Mouse (Mus musculus): ENCODE results near the gene Ankmy1. TPM values are rescaled to one million over a fixed set of nuclear protein-coding genes. Genes with fewer than 3 reads are reported as not detected.

Gene Ankmy1
- polyA plus RNA-seq, 1 experiment from 2014 or later = 0.68 TPM

GRCm38 (mm10) chr1:92909068-92909467 is 6.4 kb upstream of the Ankmy1 start:
- DNase-seq (ENCODE audit: low spot score) (peak; percentile 47), ATAC-seq (ENCODE audit: low read depth) (no peak)
- WGBS = 73% methylated on average over 4 of the region's 4 CpGs

GRCm38 (mm10) chr1:92908664-92909063 is 6.0 kb upstream of the Ankmy1 start:
- Histone ChIP-seq H3K9me3 (ENCODE audit: control insufficient read depth, low read length) (no peaks in the 10 kb centered on the region), H3K4me2 (ENCODE audit: low read depth, low read length) (no peak overlapping the region), H3K4me1 (ENCODE audit: control insufficient read depth, insufficient read depth, low read length) (peaks cover 24% of the 10 kb centered on the region), H3K27me3 (replicated peaks; ENCODE audit: control insufficient read depth, insufficient read depth, low read length) (no peaks in the 10 kb centered on the region), H3K9ac (ENCODE audit: low read depth, low read length) (no peak overlapping the region), H3K27ac (replicated peaks; ENCODE audit: low read depth, low read length) (no peak overlapping the region), H3K4me3 (ENCODE audit: low read depth, low read length) (no peak overlapping the region), H3K36me3 (ENCODE audit: control insufficient read depth, insufficient read depth, low read length) (no peaks in the 10 kb centered on the region)
- WGBS = 91% methylated on average over 3 of the region's 3 CpGs
- DNase-seq (ENCODE audit: low spot score) (no peak), ATAC-seq (ENCODE audit: low read depth) (no peak)

More at GRCm38 (mm10) chr1:92909068-92909467, 6.4 kb upstream of the Ankmy1 start:
- H3K9me3 ChIP-seq (ENCODE audit: control insufficient read depth, low read length) = no peaks in the 10 kb centered on the region
- H3K27ac ChIP-seq (replicated peaks; ENCODE audit: low read depth, low read length) = no peak overlapping the region
- H3K36me3 ChIP-seq (ENCODE audit: control insufficient read depth, insufficient read depth, low read length) = peaks cover under 1% of the 10 kb centered on the region; the same call in 1 of the 2 replicates
- no peak overlapping the region for H3K4me2 ChIP-seq (ENCODE audit: low read depth, low read length)
- H3K9ac ChIP-seq (ENCODE audit: low read depth, low read length) = no peak overlapping the region
- no peaks in the 10 kb centered on the region for H3K27me3 ChIP-seq (replicated peaks; ENCODE audit: control insufficient read depth, insufficient read depth, low read length)
- no peak overlapping the region for H3K4me3 ChIP-seq (ENCODE audit: low read depth, low read length)
- H3K4me1 ChIP-seq (ENCODE audit: control insufficient read depth, insufficient read depth, low read length) = peaks cover 24% of the 10 kb centered on the region

GRCm38 (mm10) chr1:92907632-92908360 is 5.1 kb upstream of the Ankmy1 start:
- Histone ChIP-seq H3K9me3 (ENCODE audit: control insufficient read depth, low read length) (no peaks in the 10 kb centered on the region), H3K4me3 (ENCODE audit: low read depth, low read length) (peak overlapping the region; percentile 87), H3K4me2 (ENCODE audit: low read depth, low read length) (peak overlapping the region; percentile 76), H3K27ac (replicated peaks; ENCODE audit: low read depth, low read length) (peak overlapping the region; percentile 89), H3K36me3 (ENCODE audit: control insufficient read depth, insufficient read depth, low read length) (no peaks in the 10 kb centered on the region), H3K4me1 (ENCODE audit: control insufficient read depth, insufficient read depth, low read length) (peaks cover 21% of the 10 kb centered on the region), H3K9ac (ENCODE audit: low read depth, low read length) (peak overlapping the region; percentile 75), H3K27me3 (replicated peaks; ENCODE audit: control insufficient read depth, insufficient read depth, low read length) (no peaks in the 10 kb centered on the region)
- 50% methylated on average over 20 of the region's 20 CpGs for WGBS
- ATAC-seq (ENCODE audit: low read depth) = no peak
- no peak for DNase-seq (ENCODE audit: low spot score)

- peak; percentile 90 for ATAC-seq (ENCODE audit: low read depth)
- WGBS = 1% methylated on average over 39 of the region's 81 CpGs
Observed at GRCm38 (mm10) chr1:92906779-92907631, 4.3 kb upstream of the Ankmy1 start, which contains the start of gene Dusp28. Gene Dusp28, plus strand, starts transcription at chr1:92906981.

GRCm38 (mm10) chr1:92905703-92906310 is 3.1 kb upstream of the Ankmy1 start:
- DNase-seq (ENCODE audit: low spot score) = no peak
- H3K27ac ChIP-seq (replicated peaks; ENCODE audit: low read depth, low read length) = no peak overlapping the region
- WGBS = 82% methylated on average over 2 of the region's 2 CpGs

More at GRCm38 (mm10) chr1:92906779-92907631, 4.3 kb upstream of the Ankmy1 start, which contains the start of gene Dusp28:
- peak within 1 kb of the TSS; percentile 87 for H3K4me3 ChIP-seq (ENCODE audit: low read depth, low read length)
- peak within 1 kb of the TSS; percentile 75 for H3K9ac ChIP-seq (ENCODE audit: low read depth, low read length)
- no peaks in the 10 kb centered on the region for H3K36me3 ChIP-seq (ENCODE audit: control insufficient read depth, insufficient read depth, low read length)
- peaks cover 13% of the 10 kb centered on the region for H3K4me1 ChIP-seq (ENCODE audit: control insufficient read depth, insufficient read depth, low read length)
- H3K4me2 ChIP-seq (ENCODE audit: low read depth, low read length) = peak within 1 kb of the TSS; percentile 76
- H3K9me3 ChIP-seq (ENCODE audit: control insufficient read depth, low read length) = no peaks in the 10 kb centered on the region
- peak; percentile 94 for DNase-seq (ENCODE audit: low spot score)
- peak within 1 kb of the TSS; percentile 89 for H3K27ac ChIP-seq (replicated peaks; ENCODE audit: low read depth, low read length)
- no peaks in the 10 kb centered on the region for H3K27me3 ChIP-seq (replicated peaks; ENCODE audit: control insufficient read depth, insufficient read depth, low read length)

GRCm38 (mm10) chr1:92903627-92904026 is 921 bp upstream of the Ankmy1 start:
- Histone ChIP-seq H3K4me3 (ENCODE audit: low read depth, low read length) (no peak overlapping the region), H3K9me3 (ENCODE audit: control insufficient read depth, low read length) (no peaks in the 10 kb centered on the region), H3K27ac (replicated peaks; ENCODE audit: low read depth, low read length) (no peak overlapping the region), H3K27me3 (replicated peaks; ENCODE audit: control insufficient read depth, insufficient read depth, low read length) (no peaks in the 10 kb centered on the region), H3K36me3 (ENCODE audit: control insufficient read depth, insufficient read depth, low read length) (no peaks in the 10 kb centered on the region), H3K4me2 (ENCODE audit: low read depth, low read length) (no peak overlapping the region), H3K9ac (ENCODE audit: low read depth, low read length) (no peak overlapping the region), H3K4me1 (ENCODE audit: control insufficient read depth, insufficient read depth, low read length) (peaks cover 5% of the 10 kb centered on the region; the same call in 1 of the 2 replicates)
- ATAC-seq (ENCODE audit: low read depth) = no peak
- DNase-seq (ENCODE audit: low spot score) = no peak
- WGBS = 70% methylated on average over 4 of the region's 4 CpGs

More at GRCm38 (mm10) chr1:92905703-92906310, 3.1 kb upstream of the Ankmy1 start:
- Histone ChIP-seq H3K27me3 (replicated peaks; ENCODE audit: control insufficient read depth, insufficient read depth, low read length) (no peaks in the 10 kb centered on the region), H3K9me3 (ENCODE audit: control insufficient read depth, low read length) (no peaks in the 10 kb centered on the region), H3K36me3 (ENCODE audit: control insufficient read depth, insufficient read depth, low read length) (no peaks in the 10 kb centered on the region), H3K9ac (ENCODE audit: low read depth, low read length) (no peak overlapping the region), H3K4me1 (ENCODE audit: control insufficient read depth, insufficient read depth, low read length) (peaks cover 12% of the 10 kb centered on the region), H3K4me2 (ENCODE audit: low read depth, low read length) (no peak overlapping the region), H3K4me3 (ENCODE audit: low read depth, low read length) (no peak overlapping the region)
- ATAC-seq (ENCODE audit: low read depth) = no peak

GRCm38 (mm10) chr1:92895089-92895488 is 7.6 kb downstream of the Ankmy1 start:
- ATAC-seq (ENCODE audit: low read depth) (peak; percentile 89), DNase-seq (ENCODE audit: low spot score) (peak; percentile 85)
- no peaks in the 10 kb centered on the region for H3K4me1 ChIP-seq (ENCODE audit: control insufficient read depth, insufficient read depth, low read length)
- no peak overlapping the region for H3K9ac ChIP-seq (ENCODE audit: low read depth, low read length)
- H3K4me2 ChIP-seq (ENCODE audit: low read depth, low read length) = no peak overlapping the region
- no peaks in the 10 kb centered on the region for H3K36me3 ChIP-seq (ENCODE audit: control insufficient read depth, insufficient read depth, low read length)
- no peak overlapping the region for H3K27ac ChIP-seq (replicated peaks; ENCODE audit: low read depth, low read length)
- H3K27me3 ChIP-seq (replicated peaks; ENCODE audit: control insufficient read depth, insufficient read depth, low read length) = no peaks in the 10 kb centered on the region
- no peak overlapping the region for H3K4me3 ChIP-seq (ENCODE audit: low read depth, low read length)
- no peaks in the 10 kb centered on the region for H3K9me3 ChIP-seq (ENCODE audit: control insufficient read depth, low read length)
- 12% methylated on average over 3 of the region's 3 CpGs for WGBS

- 68% methylated on average over 3 of the region's 3 CpGs for WGBS
- Histone ChIP-seq H3K9me3 (ENCODE audit: control insufficient read depth, low read length) (no peaks in the 10 kb centered on the region), H3K27me3 (replicated peaks; ENCODE audit: control insufficient read depth, insufficient read depth, low read length) (no peaks in the 10 kb centered on the region), H3K4me1 (ENCODE audit: control insufficient read depth, insufficient read depth, low read length) (no peaks in the 10 kb centered on the region), H3K9ac (ENCODE audit: low read depth, low read length) (no peak overlapping the region), H3K27ac (replicated peaks; ENCODE audit: low read depth, low read length) (no peak overlapping the region), H3K4me3 (ENCODE audit: low read depth, low read length) (no peak overlapping the region), H3K4me2 (ENCODE audit: low read depth, low read length) (no peak overlapping the region), H3K36me3 (ENCODE audit: control insufficient read depth, insufficient read depth, low read length) (no peaks in the 10 kb centered on the region)
- DNase-seq (ENCODE audit: low spot score) = no peak
- no peak for ATAC-seq (ENCODE audit: low read depth)
Observed at GRCm38 (mm10) chr1:92893896-92894295, 8.8 kb downstream of the Ankmy1 start.

All from embryonic facial prominence, embryonic 14.5 days (tissue).